Mouse (Mus musculus) ES-E14 (cell line): Measurements from ENCODE around the gene Rapgef3. TPM values are rescaled to one million over a fixed set of nuclear protein-coding genes. Genes with fewer than 3 reads are reported as not detected.

ENCODE experiments used
- DNase-seq: peaks from one replicate; pipeline ENCODE4 v3.0.0-alpha.2; 2013; ENCODE audit warnings: low read depth, low spot score
- H3K27ac ChIP-seq: 2 replicates; pipeline ENCODE4 v1.5.1; 2012; ENCODE audit warnings: low read depth, mild to moderate bottlenecking, low read length, moderate library complexity, mixed read lengths; ENCODE audit not compliant: poor library complexity, insufficient read depth, severe bottlenecking
- H3K36me3 ChIP-seq: 2 replicates; pipeline ENCODE4 v1.6.1; 2012; ENCODE audit warnings: mild to moderate bottlenecking, low read length, moderate library complexity, mixed read lengths; ENCODE audit not compliant: control insufficient read depth, poor library complexity, insufficient read depth, severe bottlenecking
- H3K4me1 ChIP-seq, 2 experiments: fragments of 150-350 bp in 1 of 2; sonication (generic) in 1 of 2; 2 replicates each; pipeline ENCODE4 v1.6.1; 2012; ENCODE audit warnings: low read length in 2 of 2, mild to moderate bottlenecking in 1 of 2, mixed read lengths in 1 of 2; ENCODE audit not compliant: control insufficient read depth in 2 of 2, insufficient read depth in 2 of 2, poor library complexity in 1 of 2
- H3K4me3 ChIP-seq, 2 experiments: fragments of 150-350 bp in 1 of 2; sonication (generic) in 1 of 2; 2 replicates each; pipeline ENCODE4 v1.5.1; 2012; ENCODE audit warnings: low read length in 2 of 2, low read depth in 1 of 2, mild to moderate bottlenecking in 1 of 2, mixed read lengths in 1 of 2; ENCODE audit not compliant: insufficient read depth in 1 of 2, poor library complexity in 1 of 2, severe bottlenecking in 1 of 2
- H3K9ac ChIP-seq: 2 replicates; pipeline ENCODE4 v1.6.1; 2012; ENCODE audit warnings: low read depth, mild to moderate bottlenecking, low read length, mixed read lengths; ENCODE audit not compliant: poor library complexity, insufficient read depth, severe bottlenecking
- H3K9me3 ChIP-seq: fragments of 150-350 bp; sonication (generic); 2 replicates; pipeline ENCODE4 v1.6.1; 2012; ENCODE audit warnings: low read depth, mild to moderate bottlenecking, low read length; ENCODE audit not compliant: control insufficient read depth, insufficient read depth
- CHD2 ChIP-seq: IDR thresholded peaks from 2 replicates; pipeline ENCODE4 v1.6.1; 2014; ENCODE audit warnings: mild to moderate bottlenecking, low read depth, low read length, inconsistent platforms
- HCFC1 ChIP-seq: IDR thresholded peaks from 2 replicates; pipeline ENCODE4 v1.6.1; 2012; ENCODE audit warnings: low read length, inconsistent platforms, borderline replicate concordance; ENCODE audit not compliant: insufficient read depth
- MAFK ChIP-seq: IDR thresholded peaks from 2 replicates; pipeline ENCODE4 v1.6.1; 2014; ENCODE audit warnings: mild to moderate bottlenecking, low read depth, low read length, inconsistent platforms; ENCODE audit not compliant: insufficient read depth
- ZC3H11A ChIP-seq: IDR thresholded peaks from 2 replicates; pipeline ENCODE4 v1.6.1; 2012; ENCODE audit warnings: low read depth, mild to moderate bottlenecking, inconsistent platforms, low read length, borderline replicate concordance
- ZNF384 ChIP-seq: IDR thresholded peaks from 2 replicates; pipeline ENCODE4 v1.6.1; 2012; ENCODE audit warnings: low read depth, low read length, inconsistent platforms
- in situ Hi-C, 2 experiments: fragments of 600-800 bp; cut with MboI; formaldehyde crosslinking; loops; one replicate each; pipeline ENCODE4 v1.15.1; 2025; ENCODE audit warnings: low sequenced_read_pairs in 2 of 2, inconsistent platforms in 1 of 2; ENCODE audit not compliant: unreplicated experiment in 2 of 2
- total RNA-seq: library from RNA; depleted of rRNA; stranded (reverse); fragments of 300-350 nt; gene quantifications from 2 replicates; pipeline ENCODE4 v1.2.3, GENCODE M21; 2012

Rapgef3 gene
- total RNA-seq, 1 experiment: 12.7 TPM

DNA sequence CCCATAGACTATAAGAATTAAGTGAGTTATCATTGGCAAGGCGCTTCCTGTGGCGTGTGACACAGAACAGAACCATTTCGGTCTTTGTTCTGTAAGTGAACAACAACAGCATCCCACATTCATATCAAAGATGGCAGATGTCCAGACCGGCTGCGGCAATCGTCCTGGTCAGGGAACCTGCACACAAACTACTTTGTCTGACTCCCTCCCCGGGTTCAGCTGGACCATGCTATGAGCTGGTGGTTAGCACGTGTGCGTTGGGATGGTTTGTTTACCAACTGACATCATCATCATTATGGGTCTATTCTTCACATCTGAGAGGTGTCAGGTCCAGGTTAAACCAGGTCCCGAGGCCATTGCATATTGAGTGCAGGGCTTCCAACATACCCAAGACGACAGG, 39.4 kb downstream of the Rapgef3 start:
- Histone ChIP-seq H3K4me3 (no peak overlapping the region), H3K36me3 (no peaks in the 10 kb centered on the region), H3K4me1 (no peaks in the 10 kb centered on the region), H3K9me3 (peaks cover 1% of the 10 kb centered on the region; the same call in 1 of the 2 replicates), H3K9ac (no peak overlapping the region), H3K27ac (no peak overlapping the region)
- TF ChIP-seq ZNF384 (no peak), ZC3H11A (no peak), CHD2 (no peak), HCFC1 (no peak), MAFK (no peak)
- no peak for DNase-seq
- in situ Hi-C loops: no loop called here

DNA sequence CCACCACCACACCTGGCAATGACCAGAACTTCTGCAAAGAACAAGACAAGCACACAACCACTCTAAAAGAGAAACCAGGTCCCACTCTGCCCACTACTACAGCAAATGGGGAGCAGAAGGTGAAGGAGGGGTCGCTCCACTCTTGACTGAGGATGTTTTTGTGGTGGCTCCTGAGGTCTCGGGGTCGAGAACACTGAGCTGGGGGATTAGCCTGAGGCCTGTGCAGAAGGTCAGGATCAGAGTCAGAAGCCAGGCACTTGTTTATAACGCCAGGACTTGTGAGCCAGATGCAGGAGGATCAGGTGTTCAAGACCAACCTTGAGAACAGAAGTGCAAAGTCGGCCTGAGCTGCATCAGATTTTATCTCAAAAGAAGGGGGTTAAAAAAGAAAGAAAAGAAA, 40.3 kb downstream of the Rapgef3 start:
- no peaks in the 10 kb centered on the region; the same call in 1 of the 2 replicates for H3K9me3 ChIP-seq
- TF ChIP-seq MAFK (no peak), ZC3H11A (no peak)
- H3K27ac ChIP-seq: no peak overlapping the region
- in situ Hi-C loops: no loop called here
- no peak overlapping the region for H3K4me3 ChIP-seq
- no peak for DNase-seq
- H3K4me1 ChIP-seq: no peaks in the 10 kb centered on the region
- no peaks in the 10 kb centered on the region for H3K36me3 ChIP-seq
- H3K9ac ChIP-seq: no peak overlapping the region

- no peak for DNase-seq
- no peaks in the 10 kb centered on the region for H3K36me3 ChIP-seq
- H3K27ac ChIP-seq: no peak overlapping the region
- no peaks in the 10 kb centered on the region for H3K4me1 ChIP-seq
- no peaks in the 10 kb centered on the region for H3K9me3 ChIP-seq
- in situ Hi-C loops: no loop called here
- TF ChIP-seq HCFC1 (no peak), MAFK (no peak), ZNF384 (no peak), ZC3H11A (no peak), CHD2 (no peak)
- no peak overlapping the region for H3K4me3 ChIP-seq
- H3K9ac ChIP-seq: no peak overlapping the region
Measured at GRCm38 (mm10) chr15:97727048-97727447, 40.7 kb downstream of the Rapgef3 start.

GRCm38 (mm10) chr15:97726310-97726709, 41.5 kb downstream of the Rapgef3 start:
- in situ Hi-C loops: no loop called here
- TF ChIP-seq ZC3H11A (no peak), CHD2 (no peak), MAFK (no peak), HCFC1 (no peak), ZNF384 (no peak)
- H3K36me3 ChIP-seq: no peaks in the 10 kb centered on the region
- H3K4me3 ChIP-seq: no peak overlapping the region
- no peaks in the 10 kb centered on the region for H3K9me3 ChIP-seq
- no peak overlapping the region for H3K9ac ChIP-seq
- no peak overlapping the region for H3K27ac ChIP-seq
- DNase-seq: no peak
- H3K4me1 ChIP-seq: no peaks in the 10 kb centered on the region

DNA sequence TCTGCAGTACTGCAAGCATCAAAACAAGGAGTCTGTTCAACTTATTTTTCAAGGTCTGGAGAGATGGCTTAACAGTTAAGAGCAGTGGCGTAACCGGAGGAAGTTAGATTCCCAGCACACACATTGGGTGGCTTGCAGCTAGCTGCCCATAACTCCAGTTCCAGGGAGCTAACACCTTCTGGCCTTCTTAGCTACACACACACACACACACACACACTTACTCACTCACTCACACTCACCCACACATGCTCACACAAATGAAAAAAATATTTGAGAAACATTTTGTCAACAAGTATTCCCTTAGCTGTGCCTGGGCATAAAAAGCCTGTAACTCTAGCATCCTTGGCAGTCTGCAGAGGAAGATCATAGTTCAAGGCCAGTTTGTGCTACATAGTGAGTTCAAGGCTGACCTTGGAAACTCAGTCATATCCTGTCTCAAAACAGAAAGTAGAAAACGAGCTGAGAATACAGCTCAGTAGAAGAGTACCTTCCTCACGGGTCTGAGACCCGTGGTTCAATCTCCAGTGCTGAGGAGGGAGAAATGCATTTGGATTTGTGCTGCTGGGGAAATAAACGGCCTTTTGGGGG, 42.5 kb downstream of the Rapgef3 start:
- no peak overlapping the region for H3K27ac ChIP-seq
- H3K36me3 ChIP-seq: no peaks in the 10 kb centered on the region
- H3K9ac ChIP-seq: no peak overlapping the region
- in situ Hi-C loops: no loop called here
- no peaks in the 10 kb centered on the region for H3K9me3 ChIP-seq
- no peak for TF ChIP-seq ZC3H11A
- no peak for DNase-seq
- no peaks in the 10 kb centered on the region for H3K4me1 ChIP-seq
- no peak overlapping the region for H3K4me3 ChIP-seq
